Mouse (Mus musculus): Measurements from ENCODE around the gene Ephx4. TPM values are rescaled to one million over a fixed set of nuclear protein-coding genes. Genes with fewer than 3 reads are reported as not detected.
A peak's percentile ranks its signal among the peaks of the same experiment; 100 is the strongest.

Ephx4 gene
- polyA plus RNA-seq, 1 experiment from 2014 or later, result 1.9 TPM

GRCm38 (mm10) chr5:107394437-107394836 lies 8.1 kb upstream of the Ephx4 start:
- H3K4me3 ChIP-seq, result no peak overlapping the region
- H3K36me3 ChIP-seq, result 0 out of 2 replicates have a peak, but pooled peaks cover 3% of the 10 kb centered on the region
- no peak overlapping the region for H3K27ac ChIP-seq
- H3K4me1 ChIP-seq, result no peaks in the 10 kb centered on the region
- H3K27me3 ChIP-seq, result no peaks in the 10 kb centered on the region
- H3K9ac ChIP-seq, result no peak overlapping the region
- ATAC-seq (ENCODE audit: low FRiP score, low read depth), result no peak
- no peaks in the 10 kb centered on the region for H3K9me3 ChIP-seq
- no peak overlapping the region for H3K4me2 ChIP-seq (replicated peaks)
- WGBS, result 30% methylated on average over 2 of the region's 2 CpGs

DNA sequence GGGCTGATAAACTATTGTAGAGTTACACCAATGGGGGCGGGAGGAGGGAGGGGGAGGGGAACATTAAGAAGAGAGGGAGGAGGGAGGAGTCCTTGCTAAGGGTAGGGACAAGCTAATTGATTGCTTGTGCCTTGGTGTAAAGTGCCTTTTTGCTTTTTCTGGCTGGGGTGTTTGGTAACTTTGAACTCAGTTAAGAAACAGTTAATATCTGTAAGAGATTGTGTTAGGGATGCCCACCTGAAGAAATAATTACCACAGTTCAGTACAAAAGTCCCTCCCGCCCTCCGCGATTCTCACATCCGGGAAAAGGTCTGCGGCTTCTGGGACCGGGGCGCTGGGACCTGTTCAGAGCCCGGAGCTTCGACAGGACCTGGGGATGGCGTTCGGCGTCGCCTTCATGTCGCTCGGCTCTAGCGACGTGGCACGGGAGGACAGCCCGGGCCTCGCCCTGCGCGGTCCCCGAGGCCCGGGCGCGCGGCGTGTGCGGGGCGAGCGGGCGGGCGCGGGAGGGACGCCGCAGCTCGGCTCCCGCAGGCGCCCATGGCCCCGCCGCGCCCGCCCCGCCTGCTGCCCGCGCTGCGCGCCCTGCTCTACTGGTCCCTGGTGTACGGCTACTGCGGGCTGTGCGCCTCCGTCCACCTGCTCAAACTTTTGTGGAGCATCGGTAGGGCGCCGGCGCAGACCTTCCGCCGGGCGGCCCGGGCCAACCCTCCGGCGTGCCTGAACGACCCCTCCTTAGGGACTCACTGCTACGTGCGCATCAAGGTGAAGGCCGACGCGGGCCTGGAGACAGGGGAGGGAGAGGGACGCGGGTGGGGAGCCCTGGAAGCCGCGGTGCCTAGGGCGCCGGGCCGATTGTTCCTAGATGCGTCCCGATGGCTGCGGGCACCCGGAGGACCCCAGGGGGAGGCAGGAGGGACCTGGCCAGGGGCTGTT lies 743 bp downstream of the Ephx4 start:
- H3K9ac ChIP-seq, result peak overlapping the region; percentile 78
- no peaks in the 10 kb centered on the region for H3K9me3 ChIP-seq
- peak overlapping the region; percentile 96 for H3K4me2 ChIP-seq (replicated peaks)
- ATAC-seq (ENCODE audit: low FRiP score, low read depth), result peak; percentile 76
- under 1% methylated on average over 64 of the region's 80 CpGs for whole genome bisulfite sequencing
- peak overlapping the region; percentile 67 for H3K4me3 ChIP-seq
- H3K36me3 ChIP-seq, result no peaks in the 10 kb centered on the region
- peaks cover 3% of the 10 kb centered on the region; the same call in 1 of the 2 replicates for H3K4me1 ChIP-seq
- H3K27me3 ChIP-seq, result peaks cover 37% of the 10 kb centered on the region
- no peak overlapping the region for H3K27ac ChIP-seq

DNA sequence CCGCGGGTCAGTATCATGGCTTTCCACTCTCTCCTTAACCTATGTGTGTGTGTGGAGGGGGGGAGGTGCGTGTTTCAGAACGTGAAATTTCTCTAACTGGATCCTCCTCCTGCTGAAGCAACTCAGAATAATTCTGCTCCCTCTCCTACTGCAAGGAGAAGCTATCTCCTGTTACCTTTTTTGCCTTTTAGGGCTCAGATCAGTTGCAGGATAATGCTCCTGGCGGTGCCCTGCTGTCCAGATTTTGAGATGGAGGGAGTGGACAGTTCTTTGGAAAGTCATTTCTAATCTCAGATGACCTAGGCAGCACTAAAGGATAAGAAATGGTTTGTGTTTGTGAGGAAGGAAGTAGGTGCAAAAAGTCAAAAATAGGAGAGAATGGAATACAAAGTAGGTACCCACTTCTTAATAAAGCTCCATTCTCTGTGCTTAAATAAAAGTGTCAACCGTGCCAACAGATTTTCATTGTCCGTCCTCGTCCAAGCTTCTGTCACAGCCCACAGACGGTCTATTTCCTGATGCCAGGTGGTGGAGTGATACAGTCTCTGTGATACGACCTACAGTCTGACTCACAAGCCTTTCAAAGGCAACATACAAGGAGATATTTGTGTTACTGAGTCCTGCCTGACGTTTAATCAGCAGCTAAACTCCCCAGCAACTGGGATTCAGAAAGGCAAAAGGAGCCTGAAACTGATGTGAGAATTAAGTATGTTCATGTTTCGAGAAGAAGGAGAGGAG lies 1.6 kb downstream of the Ephx4 start:
- Histone ChIP-seq H3K36me3 (no peaks in the 10 kb centered on the region), H3K4me3 (peak overlapping the region; percentile 67), H3K9me3 (no peaks in the 10 kb centered on the region), H3K27me3 (peaks cover 37% of the 10 kb centered on the region), H3K4me2 (replicated peaks) (peak overlapping the region; percentile 96), H3K4me1 (peaks cover 3% of the 10 kb centered on the region; the same call in 1 of the 2 replicates), H3K27ac (no peak overlapping the region), H3K9ac (peak overlapping the region; percentile 78)
- WGBS, result 34% methylated on average over 12 of the region's 12 CpGs
- ATAC-seq (ENCODE audit: low FRiP score, low read depth), result no peak

- no peak for ATAC-seq (ENCODE audit: low FRiP score, low read depth)
- Histone ChIP-seq H3K27me3 (peaks cover 37% of the 10 kb centered on the region), H3K36me3 (no peaks in the 10 kb centered on the region), H3K4me1 (peaks cover 3% of the 10 kb centered on the region; the same call in 1 of the 2 replicates), H3K4me2 (replicated peaks) (no peak overlapping the region), H3K4me3 (no peak overlapping the region), H3K27ac (no peak overlapping the region), H3K9me3 (no peaks in the 10 kb centered on the region), H3K9ac (no peak overlapping the region)
- 78% methylated on average over 4 of the region's 4 CpGs for WGBS
Observed at GRCm38 (mm10) chr5:107405361-107405760, 2.8 kb downstream of the Ephx4 start.

GRCm38 (mm10) chr5:107410305-107410704 lies 7.8 kb downstream of the Ephx4 start:
- H3K4me1 ChIP-seq, result peaks cover 7% of the 10 kb centered on the region; the same call in 1 of the 2 replicates
- 88% methylated on average over 1 of the region's 1 CpGs for WGBS
- no peaks in the 10 kb centered on the region for H3K9me3 ChIP-seq
- H3K27me3 ChIP-seq, result peaks cover 3% of the 10 kb centered on the region
- H3K27ac ChIP-seq, result no peak overlapping the region
- no peak for ATAC-seq (ENCODE audit: low FRiP score, low read depth)
- H3K4me3 ChIP-seq, result no peak overlapping the region
- H3K9ac ChIP-seq, result no peak overlapping the region
- H3K4me2 ChIP-seq (replicated peaks), result no peak overlapping the region
- no peaks in the 10 kb centered on the region for H3K36me3 ChIP-seq

DNA sequence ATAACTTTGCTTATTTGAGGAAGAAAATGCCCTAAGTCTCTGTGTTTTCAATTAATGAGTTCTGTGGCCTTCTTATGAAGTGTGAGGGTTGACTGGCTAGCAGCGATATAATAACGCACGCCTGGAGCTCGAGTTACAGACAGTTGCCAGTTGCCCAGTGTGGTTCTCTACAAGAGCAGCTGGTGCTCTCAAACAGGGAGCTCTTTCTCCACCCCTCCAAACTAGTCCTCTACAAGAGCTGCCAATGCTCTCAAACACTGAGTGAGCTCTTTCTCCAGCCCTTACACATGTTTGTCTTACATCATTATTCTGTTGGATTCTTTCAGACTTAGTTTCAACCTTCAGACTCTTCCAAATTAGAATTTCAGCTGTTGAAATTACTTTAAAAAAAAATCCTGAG lies 8.8 kb downstream of the Ephx4 start:
- no peak overlapping the region for H3K4me3 ChIP-seq
- H3K4me1 ChIP-seq, result peaks cover 7% of the 10 kb centered on the region; the same call in 1 of the 2 replicates
- H3K36me3 ChIP-seq, result no peaks in the 10 kb centered on the region
- H3K27me3 ChIP-seq, result no peaks in the 10 kb centered on the region
- H3K4me2 ChIP-seq (replicated peaks), result 0 out of 2 replicates have a peak overlapping the region, but pooled peaks have one; percentile 3
- no peaks in the 10 kb centered on the region for H3K9me3 ChIP-seq
- ATAC-seq (ENCODE audit: low FRiP score, low read depth), result peak; percentile 81; the same call in 1 of the 2 replicates
- WGBS, result 10% methylated on average over 4 of the region's 4 CpGs
- H3K27ac ChIP-seq, result no peak overlapping the region; the same call in 1 of the 2 replicates
- no peak overlapping the region for H3K9ac ChIP-seq

- Histone ChIP-seq H3K9me3 (no peaks in the 10 kb centered on the region), H3K27me3 (no peaks in the 10 kb centered on the region), H3K9ac (no peak overlapping the region), H3K27ac (no peak overlapping the region), H3K4me2 (replicated peaks) (no peak overlapping the region), H3K36me3 (no peaks in the 10 kb centered on the region), H3K4me1 (peaks cover 7% of the 10 kb centered on the region; the same call in 1 of the 2 replicates), H3K4me3 (no peak overlapping the region)
- 78% methylated on average over 2 of the region's 2 CpGs for WGBS
- no peak for ATAC-seq (ENCODE audit: low FRiP score, low read depth)
Observed at GRCm38 (mm10) chr5:107412285-107412684, 9.7 kb downstream of the Ephx4 start.

DNA sequence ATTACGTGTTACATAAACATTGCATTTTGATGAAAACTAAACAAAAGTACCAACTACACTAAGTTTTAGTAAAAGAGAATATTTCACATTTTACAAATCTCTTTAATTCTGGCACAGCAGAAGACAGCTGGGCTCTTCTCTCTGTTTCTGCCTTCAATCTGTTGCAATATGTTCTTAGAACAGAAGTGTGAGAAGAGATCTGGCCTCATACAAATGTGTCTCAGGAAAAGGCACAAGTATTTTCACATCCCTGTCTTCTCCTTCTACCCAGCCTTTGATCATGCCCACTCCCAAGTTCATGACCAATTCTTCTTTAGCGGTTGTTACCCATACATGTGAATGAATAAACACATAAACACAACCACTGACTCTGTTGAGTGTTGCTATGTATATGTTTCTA lies 12.6 kb downstream of the Ephx4 start:
- H3K4me3 ChIP-seq, result no peak overlapping the region
- no peak for ATAC-seq (ENCODE audit: low FRiP score, low read depth)
- H3K4me2 ChIP-seq (replicated peaks), result no peak overlapping the region
- 77% methylated on average over 2 of the region's 2 CpGs for WGBS
- no peak overlapping the region for H3K27ac ChIP-seq
- no peaks in the 10 kb centered on the region for H3K27me3 ChIP-seq
- no peaks in the 10 kb centered on the region for H3K9me3 ChIP-seq
- peaks cover 7% of the 10 kb centered on the region; the same call in 1 of the 2 replicates for H3K4me1 ChIP-seq
- H3K36me3 ChIP-seq, result no peaks in the 10 kb centered on the region
- no peak overlapping the region for H3K9ac ChIP-seq

- 51% methylated on average over 1 of the region's 1 CpGs for WGBS
- Histone ChIP-seq H3K9ac (no peak overlapping the region), H3K36me3 (no peaks in the 10 kb centered on the region), H3K27ac (no peak overlapping the region), H3K27me3 (0 out of 2 replicates have a peak, but pooled peaks cover 3% of the 10 kb centered on the region), H3K4me1 (no peaks in the 10 kb centered on the region), H3K4me3 (no peak overlapping the region), H3K4me2 (replicated peaks) (no peak overlapping the region), H3K9me3 (no peaks in the 10 kb centered on the region)
- no peak for ATAC-seq (ENCODE audit: low FRiP score, low read depth)
Observed at GRCm38 (mm10) chr5:107421676-107422075, 19.1 kb downstream of the Ephx4 start.

GRCm38 (mm10) chr5:107431249-107431648 lies 28.7 kb downstream of the Ephx4 start, which contains the start of gene Lpcat2b:
Gene Lpcat2b (plus strand): TSS chr5:107431549.
- H3K9me3 ChIP-seq, result no peaks in the 10 kb centered on the region
- no peaks in the 10 kb centered on the region for H3K36me3 ChIP-seq
- no peaks in the 10 kb centered on the region for H3K4me1 ChIP-seq
- 73% methylated on average over 3 of the region's 3 CpGs for WGBS
- peaks cover 4% of the 10 kb centered on the region for H3K27me3 ChIP-seq
- no peak within 1 kb of the TSS for H3K27ac ChIP-seq
- no peak within 1 kb of the TSS for H3K9ac ChIP-seq
- H3K4me3 ChIP-seq, result no peak within 1 kb of the TSS
- no peak for ATAC-seq (ENCODE audit: low FRiP score, low read depth)
- H3K4me2 ChIP-seq (replicated peaks), result no peak within 1 kb of the TSS

DNA sequence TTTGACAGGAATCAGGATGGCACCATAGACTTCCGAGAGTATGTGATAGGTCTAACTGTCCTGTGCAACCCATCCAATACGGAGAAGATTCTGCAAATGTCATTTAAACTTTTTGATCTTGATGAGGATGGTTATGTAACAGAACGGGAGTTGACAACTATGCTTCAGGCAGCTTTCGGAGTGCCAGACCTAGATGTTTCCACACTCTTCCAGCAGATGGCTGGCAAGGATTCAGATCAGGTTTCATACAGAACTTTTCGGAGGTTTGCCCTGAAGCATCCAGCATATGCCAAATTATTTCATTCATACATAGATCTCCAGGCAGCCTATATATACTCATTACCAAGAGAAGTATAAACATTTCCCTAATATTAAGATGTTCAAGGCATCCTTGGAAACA lies 31.5 kb downstream of the Ephx4 start:
- ATAC-seq (ENCODE audit: low FRiP score, low read depth), result no peak
- WGBS, result 78% methylated on average over 5 of the region's 5 CpGs
- H3K4me2 ChIP-seq (replicated peaks), result no peak overlapping the region
- no peaks in the 10 kb centered on the region for H3K9me3 ChIP-seq
- H3K36me3 ChIP-seq, result no peaks in the 10 kb centered on the region
- no peak overlapping the region for H3K27ac ChIP-seq
- H3K27me3 ChIP-seq, result 0 out of 2 replicates have a peak, but pooled peaks cover 4% of the 10 kb centered on the region
- no peak overlapping the region for H3K9ac ChIP-seq
- H3K4me1 ChIP-seq, result peaks cover 11% of the 10 kb centered on the region
- no peak overlapping the region for H3K4me3 ChIP-seq

GRCm38 (mm10) chr5:107436185-107436584 lies 33.6 kb downstream of the Ephx4 start:
- H3K9me3 ChIP-seq, result no peaks in the 10 kb centered on the region
- WGBS, result 87% methylated on average over 6 of the region's 6 CpGs
- H3K36me3 ChIP-seq, result no peaks in the 10 kb centered on the region
- no peak overlapping the region for H3K4me3 ChIP-seq
- H3K27me3 ChIP-seq, result 0 out of 2 replicates have a peak, but pooled peaks cover 4% of the 10 kb centered on the region
- no peak for ATAC-seq (ENCODE audit: low FRiP score, low read depth)
- no peak overlapping the region for H3K9ac ChIP-seq
- peaks cover 12% of the 10 kb centered on the region for H3K4me1 ChIP-seq
- H3K27ac ChIP-seq, result no peak overlapping the region
- H3K4me2 ChIP-seq (replicated peaks), result no peak overlapping the region

Measured in limb, embryonic 13.5 days (tissue).